Mouse (Mus musculus) testis, adult 2 months (tissue): ENCODE results near the gene Pik3cd.

Experiments
- CTCF ChIP-seq: fragments of 200-500 bp; IDR thresholded peaks from 2 replicates; pipeline ENCODE4 v1.5.1; 2012; ENCODE audit warnings: low read depth, mild to moderate bottlenecking, inconsistent platforms, low read length, moderate library complexity; ENCODE audit not compliant: control insufficient read depth, insufficient read depth, insufficient replicate concordance
- POLR2A ChIP-seq: fragments of 200-500 bp; IDR thresholded peaks from 2 replicates; pipeline ENCODE4 v1.6.1; 2012; ENCODE audit warnings: low read depth, mild to moderate bottlenecking, inconsistent platforms, low read length, moderate library complexity; ENCODE audit not compliant: control insufficient read depth

- no peak for TF ChIP-seq CTCF
- TF ChIP-seq POLR2A = no peak
Measured at GRCm38 (mm10) chr4:149711485-149711884, 9.1 kb upstream of the Pik3cd start.
